9 mouse cellular contexts compared by ENCODE assay signal in the genomic region with DNA sequence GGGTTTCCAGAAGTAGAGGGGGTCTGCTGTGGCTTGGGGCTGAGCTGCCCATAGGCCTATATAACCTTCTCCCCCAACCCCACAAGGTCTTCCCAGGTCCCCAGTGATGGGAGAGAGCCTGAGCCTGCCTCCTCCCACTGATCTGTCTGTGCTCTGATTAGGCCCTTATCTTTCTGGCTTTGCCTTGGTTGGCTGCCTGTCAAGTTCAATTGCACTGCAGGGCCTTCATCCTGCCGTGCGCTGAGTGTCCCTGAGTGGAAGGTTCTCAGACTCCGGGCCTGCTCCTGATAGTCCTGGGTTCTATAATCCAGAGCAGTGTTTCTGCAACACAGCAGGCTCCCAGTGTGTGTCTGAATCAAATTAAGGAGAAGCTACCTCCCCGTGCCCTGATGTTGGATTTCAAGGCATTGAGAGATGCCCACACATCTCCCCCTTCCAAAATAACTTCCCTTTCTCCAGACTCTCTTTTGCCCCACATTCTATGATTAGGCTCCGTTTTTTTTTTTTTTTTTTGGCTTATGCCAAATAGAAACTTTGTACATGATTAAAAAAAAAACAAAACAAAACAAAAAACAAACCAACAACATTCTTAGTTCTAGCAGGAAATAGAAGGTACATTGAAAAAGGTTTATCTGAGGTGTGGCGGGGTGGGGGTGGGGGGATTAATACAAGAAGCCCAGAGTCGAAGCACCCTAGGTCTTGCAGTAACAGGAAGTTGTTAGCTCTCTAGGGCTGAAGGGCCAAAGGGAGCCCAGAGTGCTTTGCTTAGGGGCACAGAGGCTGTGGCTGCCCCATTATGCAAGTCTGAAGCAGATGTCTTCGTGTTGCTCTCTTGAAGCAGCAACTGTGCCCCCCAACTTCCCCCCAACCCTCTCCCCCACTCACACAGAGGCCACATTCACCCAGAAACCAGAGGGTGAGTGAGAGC.
DNase-seq lines count a peak whose midpoint lies in the region; ATAC-seq and TF ChIP-seq lines count a peak whose summit lies in the region.
"Had no signal": no experiment of that assay in that cellular context is flagged by ENCODE, and none has a peak within 500 bp of the region (broad histone marks: within the 10 kb centered on the region; RNA-seq: fewer than 3 reads in every experiment).

No protein-coding gene starts in this region.

- no peaks in the 10 kb centered on the region for H3K9me3 ChIP-seq in heart, embryonic 11.5 days (replicated peaks; ENCODE audit: control insufficient read depth, low read length)
- H3K9me3 ChIP-seq in liver, embryonic 14.5 days (ENCODE audit: control insufficient read depth, low read length) = no peaks in the 10 kb centered on the region

- no peak for TF ChIP-seq CTCF in liver, embryonic 14.5 days (IDR thresholded peaks at IDR 0.05; ENCODE audit: low read depth)

- TF ChIP-seq EP300 in liver, embryonic 14.5 days (IDR thresholded peaks at IDR 0.05; ENCODE audit: low read depth) = no peak

- H3K36me3 ChIP-seq in heart, embryonic 11.5 days (ENCODE audit: control insufficient read depth, insufficient read depth, low read length) = no peaks in the 10 kb centered on the region
- H3K36me3 ChIP-seq in liver, embryonic 14.5 days (replicated peaks; ENCODE audit: control insufficient read depth, insufficient read depth, low read depth) = no peaks in the 10 kb centered on the region

- peaks cover 18% of the 10 kb centered on the region for H3K4me1 ChIP-seq in heart, embryonic 11.5 days (ENCODE audit: control insufficient read depth, insufficient read depth, low read length)
- H3K4me1 ChIP-seq in liver, embryonic 14.5 days (replicated peaks; ENCODE audit: control insufficient read depth in 2 of 2, insufficient read depth in 2 of 2, low read length in 1 of 2) = peaks cover 0 to 23% of the 10 kb centered on the region in 2 experiments; a peak in 3 of 4 replicates

- no peak for ATAC-seq in CD4-positive, CD25-positive, alpha-beta regulatory T cell, adult 4 months
- ATAC-seq in heart, embryonic 11.5 days (replicated peaks; ENCODE audit: insufficient number of reproducible peaks, low FRiP score, low TSS enrichment) = 0 out of 2 replicates have a peak, but pooled peaks have one; percentile 26
- no peak for ATAC-seq in liver, embryonic 14.5 days (ENCODE audit: insufficient read depth)
- ATAC-seq in erythroblast, adult 5-6 weeks (replicated peaks; ENCODE audit: low FRiP score, poor library complexity, severe bottlenecking) = no peak; the same call in 1 of the 2 replicates

- H3K27me3 ChIP-seq in heart, embryonic 11.5 days (ENCODE audit: control insufficient read depth, insufficient read depth, low read length) = no peaks in the 10 kb centered on the region
- H3K27me3 ChIP-seq in liver, embryonic 14.5 days (ENCODE audit: control insufficient read depth, insufficient read depth, low read length) = no peaks in the 10 kb centered on the region

- peak overlapping the region; percentile 70 for H3K27ac ChIP-seq in heart, embryonic 11.5 days (ENCODE audit: low read depth, low read length)
- no peak overlapping the region for H3K27ac ChIP-seq in liver, embryonic 14.5 days

- WGBS in heart, embryonic 11.5 days (ENCODE audit: insufficient replicate concordance) = 27% methylated on average over 8 of the region's 8 CpGs
- WGBS in liver, embryonic 14.5 days (ENCODE audit: insufficient replicate concordance) = 15% methylated on average over 8 of the region's 8 CpGs

- H3K4me3 ChIP-seq in heart, embryonic 11.5 days (ENCODE audit: low read depth, low read length) = no peak overlapping the region
- no peak overlapping the region for H3K4me3 ChIP-seq in liver, embryonic 14.5 days (ENCODE audit: insufficient read depth in 1 of 2, low read depth in 2 of 2, low read length in 2 of 2)

- DNase-seq in CD4-positive, CD25-positive, alpha-beta regulatory T cell, adult 2 months (ENCODE audit: low read depth, low spot score) = peak; percentile 1
- DNase-seq in adrenal gland, adult 8-10 months = peak; percentile 82
- peak in 2 of 3 experiments; percentile 13 to 17 for DNase-seq in liver, embryonic 14.5 days (ENCODE audit: low read depth in 3 of 3, low spot score in 3 of 3)
- no peak for DNase-seq in urinary bladder, postnatal 14 days (ENCODE audit: low spot score)
- DNase-seq in right cerebral cortex, postnatal 25 days = no peak
- DNase-seq: thymus, postnatal 14 days had no signal

- 0 out of 2 replicates have a peak overlapping the region, but pooled peaks have one; percentile 19 for H3K4me2 ChIP-seq in heart, embryonic 11.5 days
- no peak overlapping the region for H3K4me2 ChIP-seq in liver, embryonic 14.5 days (ENCODE audit: low read depth)

- H3K9ac ChIP-seq in heart, embryonic 11.5 days (ENCODE audit: low read depth, low read length) = 0 out of 2 replicates have a peak overlapping the region, but pooled peaks have one; percentile 28
- H3K9ac ChIP-seq in liver, embryonic 14.5 days (replicated peaks) = no peak overlapping the region

Comparison
In these comparisons a context has a peak if more than half of its experiments do, and no peak if none do; other contexts are left out.
1. DNase-seq: peak in CD4-positive, CD25-positive, alpha-beta regulatory T cell, adult 2 months (single experiment), adrenal gland, adult 8-10 months (single experiment) and liver, embryonic 14.5 days (2 of 3); none in urinary bladder, postnatal 14 days (single experiment) and right cerebral cortex, postnatal 25 days (single experiment).